In the genomic region with DNA sequence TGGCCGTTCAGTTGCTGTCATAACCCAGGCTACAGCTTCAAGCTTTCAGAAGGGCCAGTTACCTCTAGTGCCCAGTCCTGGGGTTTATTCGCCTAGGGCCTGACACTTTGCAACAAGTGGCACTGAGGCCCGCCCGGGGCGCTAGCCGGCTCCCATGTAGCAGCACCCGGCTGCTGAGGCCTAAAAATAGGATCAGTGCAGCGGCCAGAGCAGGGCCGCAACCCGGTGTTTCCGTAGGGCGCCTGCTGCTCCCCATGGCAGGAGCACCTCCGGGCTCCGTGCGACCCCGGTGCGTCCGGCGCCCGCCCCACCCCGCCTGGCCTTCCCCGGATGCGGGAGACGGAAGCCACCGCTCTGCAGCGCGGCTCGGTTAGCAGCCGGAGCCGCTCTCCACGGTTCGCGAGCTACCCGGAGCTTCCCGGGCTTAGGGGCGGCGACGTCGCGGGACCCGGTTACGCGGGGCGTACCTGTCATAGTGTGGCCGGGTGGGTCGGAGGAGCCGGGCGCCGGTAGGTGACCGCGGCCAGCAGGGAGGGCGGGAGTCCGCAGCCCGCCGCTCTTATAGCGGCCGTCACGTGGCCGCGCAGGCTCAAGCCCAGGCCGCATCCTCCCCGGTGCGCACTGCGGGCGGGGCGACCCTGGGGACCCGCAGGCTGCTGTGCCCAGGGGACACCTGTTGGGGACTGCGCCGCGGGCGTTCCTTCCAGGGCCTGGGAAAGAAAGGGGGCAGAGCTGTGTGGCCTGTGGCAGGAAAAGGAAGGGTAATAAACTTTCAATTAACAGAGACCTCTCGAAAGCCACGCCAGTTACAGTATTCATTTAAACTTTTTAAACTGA, we compare ENCODE assay signal across 1 mouse cellular context.
TF ChIP-seq lines count a peak whose summit lies in the region.

A gene (minus strand): TSS at position 787 of the 837 bp plus-strand sequence.

TF ChIP-seq in MEL, 35 proteins besides CTCF, POLR2A, EP300 and RAD21 (continued from another document):
- TF ChIP-seq KAT2A (conservative IDR thresholded peaks at IDR 0.05; ENCODE audit: low read depth, low read length) (no peak), ETS1 (IDR thresholded peaks at IDR 0.05; ENCODE audit: low read depth, low read length) (no peak), MYB (IDR thresholded peaks at IDR 0.05; ENCODE audit: low read depth, low read length) (no peak), BHLHE40 (IDR thresholded peaks at IDR 0.05; ENCODE audit: borderline replicate concordance, low read depth, low read length) (peak; percentile 15; the same call in 1 of the 2 replicates), MAX (IDR thresholded peaks at IDR 0.05; ENCODE audit: low read length) (peak; percentile 77), MAZ (IDR thresholded peaks at IDR 0.05; ENCODE audit: low read depth, low read length) (peak; percentile 33; the same call in 1 of the 2 replicates), POLR2AphosphoS2 (IDR thresholded peaks at IDR 0.05; ENCODE audit: low read length) (no peak; the same call in 1 of the 2 replicates), NELFE (IDR thresholded peaks at IDR 0.05; ENCODE audit: low read depth, low read length) (peak; percentile 71), ZC3H11A (IDR thresholded peaks at IDR 0.05; ENCODE audit: low read depth, low read length) (no peak), MAFK (IDR thresholded peaks at IDR 0.05; ENCODE audit: borderline replicate concordance, low read depth, low read length) (no peak), E2F4 (IDR thresholded peaks at IDR 0.05; ENCODE audit: borderline replicate concordance, low read depth, low read length) (no peak), CHD1 (IDR thresholded peaks at IDR 0.05; ENCODE audit: low read depth, low read length) (no peak), ZNF384 (IDR thresholded peaks at IDR 0.05; ENCODE audit: low read depth, low read length) (no peak), MXI1 (IDR thresholded peaks at IDR 0.05; ENCODE audit: low read depth, low read length) (peak; percentile 75), USF2 (IDR thresholded peaks at IDR 0.05; ENCODE audit: borderline replicate concordance in 1 of 2, insufficient read depth in 1 of 2, low read depth in 1 of 2, low read length in 2 of 2) (peak; percentile 19 to 70; a peak in 1 of 4 replicates), MEF2A (IDR thresholded peaks at IDR 0.05; ENCODE audit: extremely low read depth, insufficient replicate concordance, low read depth, low read length, poor library complexity, severe bottlenecking) (no peak), GABPA (IDR thresholded peaks at IDR 0.05; ENCODE audit: low read depth, low read length) (no peak), MYC (IDR thresholded peaks at IDR 0.05; ENCODE audit: low read depth, low read length) (0 out of 2 replicates have a peak, but pooled peaks have one; percentile 56), UBTF (IDR thresholded peaks at IDR 0.05; ENCODE audit: borderline replicate concordance, insufficient read depth, low read depth, low read length) (peak; percentile 79; the same call in 1 of the 2 replicates), CHD2 (IDR thresholded peaks at IDR 0.05; ENCODE audit: low read length) (no peak), POLR2AphosphoS5 (IDR thresholded peaks at IDR 0.05; ENCODE audit: borderline replicate concordance, low read depth, low read length) (no peak), TCF12 (IDR thresholded peaks at IDR 0.05; ENCODE audit: low read depth, low read length) (0 out of 2 replicates have a peak, but pooled peaks have one; percentile 21), TBP (IDR thresholded peaks at IDR 0.05; ENCODE audit: low read depth, low read length) (peak; percentile 56)
